Mouse (Mus musculus) testis, adult 2 months (tissue): ENCODE measurements at regions not wholly inside any gene's neighbourhood (a gene's known extent, or its start where the extent isn't known, plus 50 kb on each side); places are given as distances from the start of the nearest gene placed in this dataset.

Source experiments
- H3K27ac ChIP-seq: fragments of 200-500 bp; 2 replicates; pipeline ENCODE4 v1.5.1; 2012; ENCODE audit warnings: low read depth, low read length; ENCODE audit not compliant: control insufficient read depth, insufficient read depth
- H3K27me3 ChIP-seq: fragments of 200-500 bp; 2 replicates; pipeline ENCODE4 v1.6.1; 2012; ENCODE audit warnings: mild to moderate bottlenecking, low read length, moderate library complexity; ENCODE audit not compliant: control insufficient read depth, insufficient read depth
- H3K36me3 ChIP-seq: fragments of 200-500 bp; 2 replicates; pipeline ENCODE4 v1.6.1; 2012; ENCODE audit warnings: mild to moderate bottlenecking, low read length; ENCODE audit not compliant: control insufficient read depth, insufficient read depth
- H3K4me1 ChIP-seq: fragments of 200-500 bp; 2 replicates; pipeline ENCODE4 v1.6.1; 2012; ENCODE audit warnings: low read length; ENCODE audit not compliant: control insufficient read depth, insufficient read depth
- H3K4me3 ChIP-seq: fragments of 200-500 bp; 2 replicates; pipeline ENCODE4 v1.5.1; 2012; ENCODE audit warnings: low read depth, mild to moderate bottlenecking, low read length, moderate library complexity, mixed read lengths; ENCODE audit not compliant: control insufficient read depth
- CTCF ChIP-seq: fragments of 200-500 bp; IDR thresholded peaks from 2 replicates; pipeline ENCODE4 v1.5.1; 2012; ENCODE audit warnings: low read depth, mild to moderate bottlenecking, inconsistent platforms, low read length, moderate library complexity; ENCODE audit not compliant: control insufficient read depth, insufficient read depth, insufficient replicate concordance
- POLR2A ChIP-seq: fragments of 200-500 bp; IDR thresholded peaks from 2 replicates; pipeline ENCODE4 v1.6.1; 2012; ENCODE audit warnings: low read depth, mild to moderate bottlenecking, inconsistent platforms, low read length, moderate library complexity; ENCODE audit not compliant: control insufficient read depth

- Histone ChIP-seq H3K36me3 (no peaks in the 10 kb centered on the region), H3K27ac (no peak overlapping the region), H3K27me3 (no peaks in the 10 kb centered on the region), H3K4me3 (no peak overlapping the region), H3K4me1 (no peaks in the 10 kb centered on the region)
- no peak for TF ChIP-seq POLR2A
- TF ChIP-seq CTCF = no peak
Observed at GRCm38 (mm10) chr10:124222068-124222467, 958.3 kb downstream of the Fam19a2 start.

- H3K4me1 ChIP-seq = no peaks in the 10 kb centered on the region
- no peaks in the 10 kb centered on the region for H3K36me3 ChIP-seq
- H3K4me3 ChIP-seq = no peak overlapping the region
- H3K27me3 ChIP-seq = no peaks in the 10 kb centered on the region
- no peak overlapping the region for H3K27ac ChIP-seq
- TF ChIP-seq POLR2A = no peak
- no peak for TF ChIP-seq CTCF
Observed at GRCm38 (mm10) chr10:124227061-124227460, 963.3 kb downstream of the Fam19a2 start.

GRCm38 (mm10) chr10:124249358-124249757 is 985.6 kb downstream of the Fam19a2 start:
- Histone ChIP-seq H3K4me3 (no peak overlapping the region), H3K27me3 (no peaks in the 10 kb centered on the region), H3K4me1 (no peaks in the 10 kb centered on the region), H3K27ac (no peak overlapping the region), H3K36me3 (no peaks in the 10 kb centered on the region)
- no peak for TF ChIP-seq CTCF
- no peak for TF ChIP-seq POLR2A

DNA sequence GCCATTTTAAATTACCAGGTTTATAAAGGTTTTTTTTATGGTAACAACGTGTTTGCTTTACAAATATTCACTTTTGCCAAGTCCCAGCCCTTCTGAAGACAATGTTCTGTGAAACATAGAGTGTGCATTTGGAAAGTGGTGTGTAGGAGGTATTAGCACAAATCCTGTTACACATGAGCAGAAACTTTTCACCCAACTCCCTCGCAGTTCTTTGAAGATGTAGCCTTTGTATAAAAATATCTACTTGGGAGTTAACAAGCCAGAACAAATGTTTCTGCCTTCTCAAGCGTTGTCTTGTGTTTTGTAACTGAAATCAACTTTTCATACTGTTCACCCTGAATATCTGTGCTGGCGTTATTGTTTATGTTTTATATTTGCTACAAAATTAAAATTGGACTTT is 986.2 kb downstream of the Fam19a2 start:
- Histone ChIP-seq H3K4me1 (no peaks in the 10 kb centered on the region), H3K27ac (no peak overlapping the region), H3K36me3 (no peaks in the 10 kb centered on the region), H3K27me3 (no peaks in the 10 kb centered on the region), H3K4me3 (no peak overlapping the region)
- TF ChIP-seq POLR2A (no peak), CTCF (no peak)

DNA sequence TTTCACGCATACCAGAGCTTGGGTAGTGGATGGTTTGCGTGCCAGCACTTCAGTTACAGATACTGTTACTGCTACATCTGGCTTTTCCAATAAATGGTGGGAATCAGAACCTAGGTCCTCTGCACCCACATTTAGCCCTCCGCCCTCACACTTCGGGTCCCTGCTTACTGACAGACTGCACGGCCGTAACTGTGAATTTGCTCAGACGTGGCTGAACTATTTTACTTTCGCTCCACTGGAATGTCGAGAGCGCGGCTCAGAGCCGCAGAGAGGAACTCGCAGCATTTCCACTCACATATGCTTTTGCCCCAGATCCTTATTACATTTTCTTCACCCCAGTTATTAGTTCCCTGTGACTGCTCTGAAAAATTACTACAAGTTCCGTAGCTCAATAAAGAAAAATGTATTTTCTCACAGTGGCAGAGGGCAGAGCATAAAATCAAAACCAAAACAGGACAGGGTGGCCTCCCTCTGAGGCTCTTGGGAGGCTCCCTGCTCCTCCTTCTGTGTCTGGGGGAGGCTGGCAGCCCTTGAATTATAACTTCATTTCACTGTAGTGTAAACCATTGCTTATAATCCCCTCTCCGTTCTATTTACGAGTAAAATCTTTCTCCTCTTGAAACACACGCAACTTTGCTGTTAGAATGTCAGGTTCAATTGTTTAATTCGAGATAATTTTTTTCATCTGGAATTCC is 1024.7 kb downstream of the Fam19a2 start:
- no peak for TF ChIP-seq CTCF
- TF ChIP-seq POLR2A = no peak
- no peaks in the 10 kb centered on the region for H3K36me3 ChIP-seq
- H3K4me3 ChIP-seq = peak overlapping the region; percentile 58
- no peaks in the 10 kb centered on the region; the same call in none of the 2 replicates for H3K4me1 ChIP-seq
- H3K27me3 ChIP-seq = no peaks in the 10 kb centered on the region
- no peak overlapping the region for H3K27ac ChIP-seq

DNA sequence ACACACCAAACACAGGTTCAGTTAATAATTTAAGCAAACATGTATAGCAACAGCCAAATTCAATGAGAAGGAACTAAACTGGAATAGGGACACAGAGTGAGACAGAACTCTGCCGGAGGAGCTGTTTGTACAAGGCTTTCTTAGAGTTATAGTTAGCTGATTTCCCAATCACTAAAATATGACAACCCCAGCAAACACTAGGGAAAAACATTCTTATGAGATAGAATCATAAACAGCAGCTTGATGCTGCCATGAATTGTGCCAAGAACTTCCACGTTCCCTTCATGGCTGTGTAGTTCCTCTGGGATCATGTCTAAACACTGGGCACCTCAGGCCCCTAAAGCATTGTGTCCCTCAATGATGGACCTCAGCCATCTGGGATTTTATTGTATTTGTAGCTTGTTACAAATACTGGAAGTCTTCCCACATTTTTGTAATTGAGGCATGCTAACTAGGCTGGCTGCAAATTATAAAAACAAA is 1033.4 kb downstream of the Fam19a2 start:
- Histone ChIP-seq H3K36me3 (no peaks in the 10 kb centered on the region), H3K27me3 (no peaks in the 10 kb centered on the region), H3K27ac (no peak overlapping the region), H3K4me3 (no peak overlapping the region), H3K4me1 (no peaks in the 10 kb centered on the region)
- TF ChIP-seq POLR2A = no peak
- no peak for TF ChIP-seq CTCF

GRCm38 (mm10) chr10:124304683-124305082 is 1040.9 kb downstream of the Fam19a2 start:
- H3K27ac ChIP-seq = no peak overlapping the region
- no peaks in the 10 kb centered on the region for H3K36me3 ChIP-seq
- H3K4me1 ChIP-seq = no peaks in the 10 kb centered on the region
- no peak overlapping the region for H3K4me3 ChIP-seq
- no peak for TF ChIP-seq POLR2A
- no peaks in the 10 kb centered on the region for H3K27me3 ChIP-seq

DNA sequence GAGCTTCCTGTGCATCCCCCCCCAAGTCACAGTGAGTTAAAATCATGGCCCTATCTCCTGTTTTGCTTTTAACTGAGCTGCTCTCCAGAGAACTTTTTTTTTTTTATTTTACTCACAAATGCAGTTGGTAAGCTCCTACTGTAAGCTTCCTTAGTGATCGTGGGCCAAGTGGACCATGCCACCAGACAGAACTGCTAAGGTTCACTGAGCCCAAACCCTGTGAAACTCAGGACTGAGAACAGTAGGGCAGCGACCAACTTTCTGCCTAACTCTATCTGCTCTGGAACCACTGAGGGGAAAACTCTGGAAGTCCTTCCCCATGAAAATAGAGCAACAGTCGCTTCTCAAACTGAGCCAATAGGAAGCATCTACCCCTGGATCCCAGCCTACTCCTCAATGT is 1041.8 kb downstream of the Fam19a2 start:
- H3K36me3 ChIP-seq = no peaks in the 10 kb centered on the region
- TF ChIP-seq POLR2A = no peak
- TF ChIP-seq CTCF = no peak
- H3K27me3 ChIP-seq = no peaks in the 10 kb centered on the region
- H3K4me3 ChIP-seq = no peak overlapping the region
- no peaks in the 10 kb centered on the region for H3K4me1 ChIP-seq
- H3K27ac ChIP-seq = no peak overlapping the region
